Mouse (Mus musculus) cortical plate, adult 2 months (tissue): ENCODE measurements at regions not wholly inside any gene's neighbourhood (a gene's known extent, or its start where the extent isn't known, plus 50 kb on each side); places are given as distances from the start of the nearest gene placed in this dataset.

Experiments used
- H3K27ac ChIP-seq: fragments of 200-500 bp; 2 replicates; pipeline ENCODE4 v1.5.1; 2012; ENCODE audit warnings: low read length, control low read depth, inconsistent platforms; ENCODE audit not compliant: insufficient read depth
- H3K4me1 ChIP-seq: fragments of 200-500 bp; 2 replicates; pipeline ENCODE4 v1.6.1; 2011; ENCODE audit warnings: low read length; ENCODE audit not compliant: control insufficient read depth, insufficient read depth
- H3K4me3 ChIP-seq: fragments of 200-500 bp; 2 replicates; pipeline ENCODE4 v1.5.1; 2011; ENCODE audit warnings: mild to moderate bottlenecking, low read length, control low read depth; ENCODE audit not compliant: insufficient read depth
- CTCF ChIP-seq: fragments of 200-500 bp; IDR thresholded peaks from 2 replicates; pipeline ENCODE4 v1.5.1; 2011; ENCODE audit warnings: mild to moderate bottlenecking, control low read depth, low read length; ENCODE audit not compliant: insufficient read depth; ENCODE audit errors: extremely low read depth
- POLR2A ChIP-seq: fragments of 200-500 bp; IDR thresholded peaks from 2 replicates; pipeline ENCODE4 v1.6.1; 2011; ENCODE audit warnings: mild to moderate bottlenecking, low read length, control low read depth; ENCODE audit not compliant: insufficient read depth; ENCODE audit errors: extremely low read depth

- no peak overlapping the region for H3K27ac ChIP-seq
- TF ChIP-seq POLR2A (no peak), CTCF (peak; percentile 50)
- no peaks in the 10 kb centered on the region for H3K4me1 ChIP-seq
- H3K4me3 ChIP-seq, result no peak overlapping the region
Observed at GRCm38 (mm10) chrX:145672776-145673175, 167.8 kb upstream of the Amot start.

GRCm38 (mm10) chrX:145651647-145652046 lies 146.7 kb upstream of the Amot start:
- Histone ChIP-seq H3K4me1 (no peaks in the 10 kb centered on the region), H3K27ac (no peak overlapping the region), H3K4me3 (no peak overlapping the region)
- TF ChIP-seq POLR2A, result no peak
- TF ChIP-seq CTCF, result no peak

- no peak overlapping the region for H3K4me3 ChIP-seq
- TF ChIP-seq POLR2A, result no peak
- no peak for TF ChIP-seq CTCF
- H3K4me1 ChIP-seq, result no peaks in the 10 kb centered on the region
- no peak overlapping the region for H3K27ac ChIP-seq
Observed at GRCm38 (mm10) chrX:145619649-145620048, 114.7 kb upstream of the Amot start.

GRCm38 (mm10) chrX:145602085-145602484 lies 97.1 kb upstream of the Amot start:
- Histone ChIP-seq H3K4me3 (no peak overlapping the region), H3K4me1 (no peaks in the 10 kb centered on the region), H3K27ac (no peak overlapping the region)
- TF ChIP-seq POLR2A (no peak), CTCF (no peak)

- TF ChIP-seq POLR2A (no peak), CTCF (no peak)
- no peak overlapping the region for H3K4me3 ChIP-seq
- H3K27ac ChIP-seq, result no peak overlapping the region
- H3K4me1 ChIP-seq, result no peaks in the 10 kb centered on the region
Observed at GRCm38 (mm10) chrX:145590733-145591132, 85.8 kb upstream of the Amot start.

- TF ChIP-seq POLR2A (no peak), CTCF (no peak)
Observed at GRCm38 (mm10) chrX:145567528-145567927, 62.5 kb upstream of the Amot start.

GRCm38 (mm10) chrX:145567073-145567472 lies 62.1 kb upstream of the Amot start:
- TF ChIP-seq CTCF (no peak), POLR2A (no peak)

More at GRCm38 (mm10) chrX:145567528-145567927, 62.5 kb upstream of the Amot start:
- H3K4me3 ChIP-seq, result no peak overlapping the region
- H3K27ac ChIP-seq, result no peak overlapping the region
- H3K4me1 ChIP-seq, result no peaks in the 10 kb centered on the region

GRCm38 (mm10) chrX:145558881-145559280 lies 53.9 kb upstream of the Amot start:
- Histone ChIP-seq H3K4me1 (no peaks in the 10 kb centered on the region), H3K4me3 (no peak overlapping the region), H3K27ac (no peak overlapping the region)
- TF ChIP-seq CTCF (no peak), POLR2A (no peak)

More at GRCm38 (mm10) chrX:145567073-145567472, 62.1 kb upstream of the Amot start:
- H3K4me3 ChIP-seq, result no peak overlapping the region
- no peaks in the 10 kb centered on the region for H3K4me1 ChIP-seq
- no peak overlapping the region for H3K27ac ChIP-seq
